Mouse (Mus musculus): ENCODE results near the gene Rapgefl1.

- TF ChIP-seq NELFE (IDR thresholded peaks at IDR 0.05; ENCODE audit: low read depth, low read length): no peak
- TF ChIP-seq CTCF (IDR thresholded peaks at IDR 0.05 in 2 of 3, conservative IDR thresholded peaks at IDR 0.05 in 1 of 3; ENCODE audit: control insufficient read depth in 1 of 3, insufficient read depth in 1 of 3, low read depth in 2 of 3, low read length in 3 of 3, poor library complexity in 1 of 3, severe bottlenecking in 1 of 3): peak in 2 of 3 experiments; percentile 10 to 20; a peak in 1 of 6 replicates
- no peak for TF ChIP-seq MAFK (IDR thresholded peaks at IDR 0.05; ENCODE audit: borderline replicate concordance, low read depth, low read length)
- TF ChIP-seq POLR2A (IDR thresholded peaks at IDR 0.05; ENCODE audit: control insufficient read depth in 1 of 2, insufficient read depth in 1 of 2, low read depth in 1 of 2, low read length in 2 of 2, poor library complexity in 1 of 2): no peak; a peak in 1 of 4 replicates
- no peak for TF ChIP-seq TCF12 (IDR thresholded peaks at IDR 0.05; ENCODE audit: low read depth, low read length)
- no peak; the same call in none of the 2 replicates for TF ChIP-seq MAX (IDR thresholded peaks at IDR 0.05; ENCODE audit: low read length)
- no peak for TF ChIP-seq USF2 (IDR thresholded peaks at IDR 0.05; ENCODE audit: borderline replicate concordance in 1 of 2, insufficient read depth in 1 of 2, low read depth in 1 of 2, low read length in 2 of 2)
- TF ChIP-seq MEF2A (IDR thresholded peaks at IDR 0.05; ENCODE audit: extremely low read depth, insufficient replicate concordance, low read depth, low read length, poor library complexity, severe bottlenecking): no peak
- no peak for TF ChIP-seq TAL1 (IDR thresholded peaks at IDR 0.05; ENCODE audit: low read length)
These were observed 42.0 kb upstream of the Rapgefl1 start for GRCm38 (mm10) chr11:98794469-98795014.

Data from MEL (cell line).